Mouse (Mus musculus): Measurements from ENCODE around the gene Mitf. TPM values are rescaled to one million over a fixed set of nuclear protein-coding genes. Genes with fewer than 3 reads are reported as not detected.

Gene Mitf
- 5.5 and 6.1 TPM in 2 replicates for polyA plus RNA-seq (2012; rRNA removed)

DNA sequence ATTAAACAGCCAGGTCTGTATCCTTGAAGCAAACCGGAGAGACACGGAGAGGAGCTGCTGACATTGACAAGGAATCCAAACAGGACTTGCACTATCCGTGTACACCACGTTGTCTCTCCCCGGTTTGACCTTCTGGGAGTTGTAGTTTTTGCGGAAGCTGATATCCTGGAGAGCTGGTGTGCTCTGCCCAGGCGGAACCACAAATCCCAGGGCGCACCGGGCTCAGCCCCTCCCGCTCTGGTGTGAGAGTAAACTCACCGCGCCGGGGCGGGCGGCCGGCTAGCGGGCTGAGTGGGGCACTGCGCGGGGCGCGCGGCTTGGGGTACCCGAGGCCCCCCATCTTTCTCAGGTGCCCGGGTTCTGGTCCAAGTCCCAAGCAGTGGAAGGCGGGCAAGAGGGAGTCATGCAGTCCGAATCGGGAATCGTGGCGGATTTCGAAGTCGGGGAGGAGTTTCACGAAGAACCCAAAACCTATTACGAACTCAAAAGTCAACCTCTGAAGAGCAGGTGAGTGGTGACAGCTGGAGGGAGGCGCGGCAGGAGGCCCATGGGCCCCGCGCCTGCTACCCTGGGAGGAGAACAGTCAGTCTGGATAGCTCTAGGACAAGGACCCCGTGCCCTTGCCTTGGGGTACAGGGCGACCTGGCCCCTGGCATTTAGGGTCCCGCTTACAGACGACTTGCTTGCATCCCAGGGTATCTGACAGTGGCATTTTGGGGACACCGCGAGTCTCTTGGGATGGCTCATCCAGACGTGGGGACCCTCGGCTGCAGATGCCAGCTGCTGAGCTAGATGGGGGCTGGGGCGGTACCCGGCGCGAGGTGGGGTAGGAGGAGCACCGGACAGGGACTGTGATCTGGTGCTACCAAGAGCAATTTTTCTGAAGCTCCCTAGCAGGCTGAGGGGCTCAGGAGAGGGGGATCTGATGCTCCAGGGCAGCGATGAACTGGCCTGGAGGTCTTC is at the start of gene Mitf:
Gene Mitf, plus strand, starts transcription at position 272 of the 963 bp plus-strand sequence.
- under 1% methylated on average over 51 of the region's 51 CpGs for WGBS
- TF ChIP-seq CTCF (IDR thresholded peaks at IDR 0.05; ENCODE audit: insufficient read depth, low read length), result no peak
- TF ChIP-seq POLR2A (IDR thresholded peaks at IDR 0.05; ENCODE audit: borderline replicate concordance, extremely low read depth, low read depth, low read length), result no peak
- Histone ChIP-seq H3K4me1 (ENCODE audit: control insufficient read depth, insufficient read depth, low read length) (no peaks in the 10 kb centered on the region; the same call in 1 of the 2 replicates), H3K4me3 (replicated peaks; ENCODE audit: extremely low read depth, low read depth, low read length) (peak within 1 kb of the TSS; percentile 91)
- peak; percentile 88 for DNase-seq

- no peak for DNase-seq
- no peak overlapping the region for H3K4me3 ChIP-seq (replicated peaks; ENCODE audit: extremely low read depth, low read depth, low read length)
- H3K4me1 ChIP-seq (ENCODE audit: control insufficient read depth, insufficient read depth, low read length), result no peaks in the 10 kb centered on the region
- TF ChIP-seq POLR2A (IDR thresholded peaks at IDR 0.05; ENCODE audit: borderline replicate concordance, extremely low read depth, low read depth, low read length) (no peak), CTCF (IDR thresholded peaks at IDR 0.05; ENCODE audit: insufficient read depth, low read length) (no peak)
- 59% methylated on average over 2 of the region's 2 CpGs for WGBS
Observed at GRCm38 (mm10) chr6:97757361-97757760, 49.5 kb upstream of the Mitf start.

- Histone ChIP-seq H3K4me1 (ENCODE audit: control insufficient read depth, insufficient read depth, low read length) (no peaks in the 10 kb centered on the region), H3K4me3 (replicated peaks; ENCODE audit: extremely low read depth, low read depth, low read length) (no peak overlapping the region)
- 57% methylated on average over 4 of the region's 4 CpGs for WGBS
- DNase-seq, result no peak
- no peak for TF ChIP-seq CTCF (IDR thresholded peaks at IDR 0.05; ENCODE audit: insufficient read depth, low read length)
- no peak for TF ChIP-seq POLR2A (IDR thresholded peaks at IDR 0.05; ENCODE audit: borderline replicate concordance, extremely low read depth, low read depth, low read length)
Observed at GRCm38 (mm10) chr6:97758884-97759283, 48.0 kb upstream of the Mitf start.

- TF ChIP-seq POLR2A (IDR thresholded peaks at IDR 0.05; ENCODE audit: borderline replicate concordance, extremely low read depth, low read depth, low read length) (no peak), CTCF (IDR thresholded peaks at IDR 0.05; ENCODE audit: insufficient read depth, low read length) (peak; percentile 84)
Observed at GRCm38 (mm10) chr6:97759301-97759700, 47.6 kb upstream of the Mitf start.

GRCm38 (mm10) chr6:97761326-97761725 is 45.5 kb upstream of the Mitf start:
- TF ChIP-seq CTCF (IDR thresholded peaks at IDR 0.05; ENCODE audit: insufficient read depth, low read length) (0 out of 2 replicates have a peak, but pooled peaks have one; percentile 17), POLR2A (IDR thresholded peaks at IDR 0.05; ENCODE audit: borderline replicate concordance, extremely low read depth, low read depth, low read length) (no peak)
- H3K4me1 ChIP-seq (ENCODE audit: control insufficient read depth, insufficient read depth, low read length), result no peaks in the 10 kb centered on the region
- no peak overlapping the region for H3K4me3 ChIP-seq (replicated peaks; ENCODE audit: extremely low read depth, low read depth, low read length)
- 21% methylated on average over 4 of the region's 4 CpGs for WGBS
- DNase-seq, result no peak

More at GRCm38 (mm10) chr6:97759301-97759700, 47.6 kb upstream of the Mitf start:
- 8% methylated on average over 4 of the region's 4 CpGs for WGBS
- Histone ChIP-seq H3K4me1 (ENCODE audit: control insufficient read depth, insufficient read depth, low read length) (no peaks in the 10 kb centered on the region), H3K4me3 (replicated peaks; ENCODE audit: extremely low read depth, low read depth, low read length) (no peak overlapping the region)
- peak; percentile 54 for DNase-seq

DNA sequence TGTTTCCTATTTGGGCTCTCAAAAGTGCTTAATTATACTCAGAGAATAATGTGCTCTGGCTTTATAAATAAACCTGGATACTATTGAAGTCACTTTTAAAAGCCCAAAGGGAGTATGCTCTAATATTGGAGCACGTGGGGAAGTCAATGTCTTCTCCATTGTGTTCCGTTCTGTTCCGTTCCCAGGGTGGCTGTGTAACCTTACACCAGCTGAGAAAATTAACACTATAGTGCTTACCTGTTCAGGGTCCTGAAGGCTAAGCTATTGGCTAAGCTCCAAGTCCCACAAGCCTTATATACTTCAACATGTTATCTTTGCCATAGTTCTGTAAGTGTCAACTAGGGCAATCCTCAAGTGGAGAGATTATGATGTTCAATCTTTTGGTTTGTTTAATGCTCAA is 42.9 kb upstream of the Mitf start:
- WGBS, result 38% methylated on average over 3 of the region's 3 CpGs
- no peaks in the 10 kb centered on the region for H3K4me1 ChIP-seq (ENCODE audit: control insufficient read depth, insufficient read depth, low read length)

GRCm38 (mm10) chr6:97767836-97768235 is 39.0 kb upstream of the Mitf start:
- 70% methylated on average over 2 of the region's 2 CpGs for WGBS
- no peak for DNase-seq
- no peak for TF ChIP-seq POLR2A (IDR thresholded peaks at IDR 0.05; ENCODE audit: borderline replicate concordance, extremely low read depth, low read depth, low read length)
- TF ChIP-seq CTCF (IDR thresholded peaks at IDR 0.05; ENCODE audit: insufficient read depth, low read length), result no peak
- no peak overlapping the region for H3K4me3 ChIP-seq (replicated peaks; ENCODE audit: extremely low read depth, low read depth, low read length)
- H3K4me1 ChIP-seq (ENCODE audit: control insufficient read depth, insufficient read depth, low read length), result no peaks in the 10 kb centered on the region

More for the DNA sequence above, 42.9 kb upstream of the Mitf start:
- no peak for DNase-seq
- no peak overlapping the region for H3K4me3 ChIP-seq (replicated peaks; ENCODE audit: extremely low read depth, low read depth, low read length)
- TF ChIP-seq CTCF (IDR thresholded peaks at IDR 0.05; ENCODE audit: insufficient read depth, low read length) (no peak), POLR2A (IDR thresholded peaks at IDR 0.05; ENCODE audit: borderline replicate concordance, extremely low read depth, low read depth, low read length) (no peak)

DNA sequence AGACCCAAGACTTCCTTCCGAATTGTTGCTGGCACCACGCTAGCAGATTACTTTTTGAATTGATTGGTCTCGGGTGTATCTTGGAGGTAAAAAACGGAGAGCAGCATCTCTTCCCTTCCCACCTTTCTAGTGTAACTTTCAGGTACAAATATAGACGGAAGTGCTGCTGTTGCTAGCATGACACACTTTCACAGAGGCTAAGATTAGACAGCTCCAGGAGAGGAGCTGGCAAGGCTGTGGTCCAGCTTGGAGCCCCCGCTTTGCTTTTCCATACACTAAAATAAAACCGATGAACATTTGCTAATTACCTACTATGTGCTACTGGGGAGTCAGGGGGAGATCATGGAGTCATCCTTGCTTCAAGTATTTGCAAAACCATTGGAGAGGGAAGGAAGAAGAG is 37.3 kb upstream of the Mitf start:
- TF ChIP-seq POLR2A (IDR thresholded peaks at IDR 0.05; ENCODE audit: borderline replicate concordance, extremely low read depth, low read depth, low read length) (no peak), CTCF (IDR thresholded peaks at IDR 0.05; ENCODE audit: insufficient read depth, low read length) (no peak)
- Histone ChIP-seq H3K4me3 (replicated peaks; ENCODE audit: extremely low read depth, low read depth, low read length) (no peak overlapping the region), H3K4me1 (ENCODE audit: control insufficient read depth, insufficient read depth, low read length) (no peaks in the 10 kb centered on the region)
- DNase-seq, result no peak
- 87% methylated on average over 7 of the region's 7 CpGs for WGBS

- no peak overlapping the region for H3K4me3 ChIP-seq (replicated peaks; ENCODE audit: extremely low read depth, low read depth, low read length)
- H3K4me1 ChIP-seq (ENCODE audit: control insufficient read depth, insufficient read depth, low read length), result no peaks in the 10 kb centered on the region
- TF ChIP-seq CTCF (IDR thresholded peaks at IDR 0.05; ENCODE audit: insufficient read depth, low read length) (no peak), POLR2A (IDR thresholded peaks at IDR 0.05; ENCODE audit: borderline replicate concordance, extremely low read depth, low read depth, low read length) (no peak)
- DNase-seq, result no peak
- 81% methylated on average over 5 of the region's 5 CpGs for WGBS
Observed at GRCm38 (mm10) chr6:97781316-97781715, 25.5 kb upstream of the Mitf start.
